Mouse (Mus musculus) stomach, postnatal 0 days (tissue): Measurements from ENCODE around the gene Klk7.

ENCODE experiments used
- CTCF ChIP-seq: IDR thresholded peaks from 2 replicates; pipeline ENCODE4 v1.5.1; 2016; ENCODE audit warnings: antibody characterized with exemption, low read depth, mild to moderate bottlenecking, moderate library complexity
- EP300 ChIP-seq: optimal IDR thresholded peaks from 2 replicates; pipeline ENCODE3; 2016; ENCODE audit warnings: antibody characterized with exemption

GRCm38 (mm10) chr7:43855709-43856108, 44.6 kb downstream of the Klk7 start:
- no peak for TF ChIP-seq EP300
- TF ChIP-seq CTCF = no peak
